Mouse (Mus musculus) brain, embryonic 14.5 days (tissue): ENCODE data around the gene Nadsyn1.

Experiments
- CTCF ChIP-seq: fragments of 200-500 bp; IDR thresholded peaks from 2 replicates; pipeline ENCODE4 v1.5.1; 2012; ENCODE audit warnings: inconsistent platforms, mild to moderate bottlenecking, moderate library complexity, borderline replicate concordance; ENCODE audit not compliant: insufficient read depth, insufficient read length; ENCODE audit errors: extremely low read depth
- POLR2A ChIP-seq: fragments of 200-500 bp; IDR thresholded peaks from 2 replicates; pipeline ENCODE4 v1.6.1; 2012; ENCODE audit warnings: mild to moderate bottlenecking, inconsistent platforms, borderline replicate concordance; ENCODE audit not compliant: poor library complexity, insufficient read depth, insufficient read length, severe bottlenecking; ENCODE audit errors: extremely low read depth

- TF ChIP-seq POLR2A (no peak), CTCF (peak; percentile 46; the same call in 1 of the 2 replicates)
Measured at GRCm38 (mm10) chr7:143808909-143809308, 13.7 kb downstream of the Nadsyn1 start.
